ENCODE assay signal across 13 mouse cellular contexts in the genomic region with DNA sequence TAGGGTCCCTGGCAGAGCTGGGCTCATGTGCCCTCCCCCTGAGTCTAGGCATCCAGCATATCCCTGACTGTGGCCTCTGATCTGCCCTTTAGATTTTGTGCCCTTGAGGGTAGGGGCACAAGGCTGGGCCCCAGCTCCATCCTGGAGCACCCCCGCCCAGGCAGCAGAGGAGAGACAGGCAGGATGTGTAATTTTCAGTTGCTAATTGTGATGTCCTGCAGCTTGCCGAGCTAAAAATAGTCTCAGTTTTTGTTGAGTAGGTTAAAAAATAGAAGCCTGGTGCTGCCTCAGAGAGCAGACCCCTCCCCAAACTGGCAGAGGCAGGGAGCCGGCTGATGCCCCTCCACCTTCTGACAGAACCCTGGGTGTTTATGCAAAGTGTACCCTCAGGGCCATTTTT.
A peak's percentile ranks its signal among the peaks of the same experiment; 100 is the strongest.
DNase-seq lines count a peak whose midpoint lies in the region; ATAC-seq and TF ChIP-seq lines count a peak whose summit lies in the region.
"Had no signal": no experiment of that assay in that cellular context is flagged by ENCODE, and none has a peak within 500 bp of the region (broad histone marks: within the 10 kb centered on the region; RNA-seq: fewer than 3 reads in every experiment).

No protein-coding gene starts in this region.

- H3K27ac ChIP-seq in heart, embryonic 11.5 days (ENCODE audit: low read depth, low read length), result peak overlapping the region; percentile 43; the same call in 1 of the 2 replicates
- H3K27ac ChIP-seq in kidney, postnatal 0 days, result no peak overlapping the region
- H3K27ac ChIP-seq in kidney, embryonic 14.5 days (ENCODE audit: low read depth, low read length), result no peak overlapping the region
- peak overlapping the region; percentile 67 for H3K27ac ChIP-seq in midbrain, embryonic 16.5 days (ENCODE audit: low read length)
- H3K27ac ChIP-seq in midbrain, embryonic 14.5 days (replicated peaks; ENCODE audit: low read depth, low read length), result no peak overlapping the region
- H3K27ac ChIP-seq in olfactory bulb, adult 2 months (ENCODE audit: insufficient read depth, low read depth, low read length), result peak overlapping the region; percentile 97
- H3K27ac ChIP-seq: midbrain, embryonic 12.5 days; stomach, postnatal 0 days had no signal

- no peaks in the 10 kb centered on the region; the same call in 1 of the 2 replicates for H3K27me3 ChIP-seq in heart, embryonic 11.5 days (ENCODE audit: control insufficient read depth, insufficient read depth, low read length)
- no peaks in the 10 kb centered on the region for H3K27me3 ChIP-seq in kidney, postnatal 0 days (ENCODE audit: insufficient read depth, low read length)
- H3K27me3 ChIP-seq in kidney, embryonic 14.5 days (ENCODE audit: control insufficient read depth, insufficient read depth, low read length), result 0 out of 2 replicates have a peak, but pooled peaks cover 2% of the 10 kb centered on the region
- no peaks in the 10 kb centered on the region for H3K27me3 ChIP-seq in midbrain, embryonic 16.5 days (ENCODE audit: control insufficient read depth, insufficient read depth, low read depth, low read length)
- H3K27me3 ChIP-seq in midbrain, embryonic 14.5 days (ENCODE audit: control insufficient read depth, insufficient read depth, low read length), result no peaks in the 10 kb centered on the region
- H3K27me3 ChIP-seq: midbrain, embryonic 12.5 days had no signal

- no peak overlapping the region for H3K9ac ChIP-seq in heart, embryonic 11.5 days (ENCODE audit: low read depth, low read length)
- no peak overlapping the region for H3K9ac ChIP-seq in kidney, postnatal 0 days (ENCODE audit: low read depth, low read length)
- H3K9ac ChIP-seq in kidney, embryonic 14.5 days (ENCODE audit: low read depth, low read length), result no peak overlapping the region
- H3K9ac ChIP-seq in midbrain, embryonic 16.5 days (ENCODE audit: low read depth, low read length), result peak overlapping the region; percentile 46; the same call in 1 of the 2 replicates
- H3K9ac ChIP-seq in midbrain, embryonic 14.5 days (replicated peaks; ENCODE audit: low read length), result no peak overlapping the region
- H3K9ac ChIP-seq: midbrain, embryonic 12.5 days had no signal

- no peak for DNase-seq in heart, postnatal 36 days
- DNase-seq in kidney, postnatal 0 days (ENCODE audit: low spot score), result peak; percentile 37
- DNase-seq in midbrain, embryonic 14.5 days, result no peak
- DNase-seq: adrenal gland, postnatal 25 days; kidney, adult 11 months; thymus, postnatal 36 days had no signal

- H3K36me3 ChIP-seq in heart, embryonic 11.5 days (ENCODE audit: control insufficient read depth, insufficient read depth, low read length), result no peaks in the 10 kb centered on the region
- H3K36me3 ChIP-seq in kidney, postnatal 0 days (ENCODE audit: insufficient read depth, low read length), result no peaks in the 10 kb centered on the region
- no peaks in the 10 kb centered on the region for H3K36me3 ChIP-seq in kidney, embryonic 14.5 days (ENCODE audit: control insufficient read depth, insufficient read depth, low read length)
- H3K36me3 ChIP-seq in midbrain, embryonic 16.5 days (ENCODE audit: control insufficient read depth, insufficient read depth, low read length), result no peaks in the 10 kb centered on the region
- H3K36me3 ChIP-seq in midbrain, embryonic 14.5 days (ENCODE audit: control insufficient read depth, insufficient read depth, low read length), result no peaks in the 10 kb centered on the region
- H3K36me3 ChIP-seq: midbrain, embryonic 12.5 days had no signal

- H3K9me3 ChIP-seq in heart, embryonic 11.5 days (replicated peaks; ENCODE audit: control insufficient read depth, low read length), result no peaks in the 10 kb centered on the region
- H3K9me3 ChIP-seq in kidney, postnatal 0 days (replicated peaks; ENCODE audit: low read length), result no peaks in the 10 kb centered on the region
- no peaks in the 10 kb centered on the region for H3K9me3 ChIP-seq in kidney, embryonic 14.5 days (ENCODE audit: control insufficient read depth, low read length)
- H3K9me3 ChIP-seq in midbrain, embryonic 16.5 days (replicated peaks; ENCODE audit: control insufficient read depth, low read length, poor library complexity, severe bottlenecking), result no peaks in the 10 kb centered on the region
- no peaks in the 10 kb centered on the region for H3K9me3 ChIP-seq in midbrain, embryonic 14.5 days (ENCODE audit: control insufficient read depth, low read length)
- H3K9me3 ChIP-seq: midbrain, embryonic 12.5 days had no signal

- 35% methylated on average over 3 of the region's 3 CpGs for WGBS in heart, embryonic 11.5 days (ENCODE audit: insufficient replicate concordance)
- whole genome bisulfite sequencing in kidney, postnatal 0 days, result 47% methylated on average over 3 of the region's 3 CpGs
- WGBS in kidney, embryonic 14.5 days, result 40% methylated on average over 3 of the region's 3 CpGs
- 60% methylated on average over 3 of the region's 3 CpGs for WGBS in midbrain, embryonic 16.5 days
- WGBS in midbrain, embryonic 14.5 days, result 58% methylated on average over 3 of the region's 3 CpGs
- WGBS in olfactory bulb, adult 2 months, result 6% methylated on average over 3 of the region's 3 CpGs

- TF ChIP-seq CTCF in kidney, postnatal 0 days (IDR thresholded peaks at IDR 0.05; ENCODE audit: low read depth), result no peak
- no peak for TF ChIP-seq CTCF in olfactory bulb, adult 2 months (IDR thresholded peaks at IDR 0.05; ENCODE audit: insufficient read depth, low read depth, low read length)

- intact Hi-C loops in heart, postnatal 36 days (cut with DNase I), result no loop called here

- no peak for ATAC-seq in heart, embryonic 11.5 days (replicated peaks; ENCODE audit: insufficient number of reproducible peaks, low FRiP score, low TSS enrichment)
- no peak for ATAC-seq in kidney, postnatal 0 days (replicated peaks; ENCODE audit: low FRiP score, low read depth)
- ATAC-seq in kidney, embryonic 14.5 days (ENCODE audit: low FRiP score, low TSS enrichment), result no peak
- ATAC-seq in midbrain, embryonic 16.5 days, result no peak
- ATAC-seq in midbrain, embryonic 14.5 days (ENCODE audit: low FRiP score, low TSS enrichment), result no peak
- ATAC-seq: CD4-positive, CD25-positive, alpha-beta regulatory T cell, adult 4 months had no signal

- H3K4me3 ChIP-seq in heart, embryonic 11.5 days (ENCODE audit: low read depth, low read length), result no peak overlapping the region
- no peak overlapping the region for H3K4me3 ChIP-seq in kidney, postnatal 0 days (replicated peaks; ENCODE audit: low read depth, low read length)
- H3K4me3 ChIP-seq in kidney, embryonic 14.5 days (ENCODE audit: low read length), result no peak overlapping the region
- no peak overlapping the region for H3K4me3 ChIP-seq in midbrain, embryonic 16.5 days (ENCODE audit: low read depth, low read length)
- H3K4me3 ChIP-seq in midbrain, embryonic 14.5 days (replicated peaks; ENCODE audit: low read depth, low read length), result no peak overlapping the region
- H3K4me3 ChIP-seq in olfactory bulb, adult 2 months (ENCODE audit: insufficient read depth, low read depth, low read length), result no peak overlapping the region
- H3K4me3 ChIP-seq: midbrain, embryonic 12.5 days had no signal

- H3K4me2 ChIP-seq in heart, embryonic 11.5 days, result 0 out of 2 replicates have a peak overlapping the region, but pooled peaks have one; percentile 11
- no peak overlapping the region for H3K4me2 ChIP-seq in kidney, postnatal 0 days (ENCODE audit: low read length)
- no peak overlapping the region for H3K4me2 ChIP-seq in kidney, embryonic 14.5 days (replicated peaks; ENCODE audit: low read depth, low read length)
- no peak overlapping the region for H3K4me2 ChIP-seq in midbrain, embryonic 16.5 days (ENCODE audit: low read length)
- H3K4me2 ChIP-seq in midbrain, embryonic 14.5 days (ENCODE audit: low read length), result no peak overlapping the region
- H3K4me2 ChIP-seq: midbrain, embryonic 12.5 days had no signal

- peaks cover 12% of the 10 kb centered on the region for H3K4me1 ChIP-seq in heart, embryonic 11.5 days (ENCODE audit: control insufficient read depth, insufficient read depth, low read length)
- 0 out of 2 replicates have a peak, but pooled peaks cover 7% of the 10 kb centered on the region for H3K4me1 ChIP-seq in kidney, postnatal 0 days (replicated peaks; ENCODE audit: insufficient read depth, low read length)
- H3K4me1 ChIP-seq in kidney, embryonic 14.5 days (ENCODE audit: control insufficient read depth, insufficient read depth, low read length), result peaks cover 9% of the 10 kb centered on the region; the same call in 1 of the 2 replicates
- H3K4me1 ChIP-seq in midbrain, embryonic 16.5 days (ENCODE audit: control insufficient read depth, insufficient read depth, low read length), result peaks cover 14% of the 10 kb centered on the region
- peaks cover 11% of the 10 kb centered on the region; the same call in 1 of the 2 replicates for H3K4me1 ChIP-seq in midbrain, embryonic 14.5 days (ENCODE audit: control insufficient read depth, insufficient read depth, low read length)
- H3K4me1 ChIP-seq in olfactory bulb, adult 2 months (ENCODE audit: control insufficient read depth, insufficient read depth, low read length), result peaks cover 83% of the 10 kb centered on the region

- no peak for TF ChIP-seq POLR2A in olfactory bulb, adult 2 months (IDR thresholded peaks at IDR 0.05; ENCODE audit: insufficient read depth, low read depth, low read length)

Comparison
In these comparisons a context has a peak if more than half of its experiments do, and no peak if none do; other contexts are left out.
1. H3K27ac ChIP-seq: peak in heart, embryonic 11.5 days (single experiment), midbrain, embryonic 16.5 days (single experiment) and olfactory bulb, adult 2 months (single experiment); none in kidney, postnatal 0 days (single experiment), kidney, embryonic 14.5 days (single experiment) and midbrain, embryonic 14.5 days (single experiment).